Mouse (Mus musculus): ENCODE data around the gene Kcns1. TPM values are rescaled to one million over a fixed set of nuclear protein-coding genes. Genes with fewer than 3 reads are reported as not detected.
A peak's percentile ranks its signal among the peaks of the same experiment; 100 is the strongest.

Gene Kcns1
- total RNA-seq, 2 experiments from 2014 or later = 0.08 TPM; not detected in 1

DNA sequence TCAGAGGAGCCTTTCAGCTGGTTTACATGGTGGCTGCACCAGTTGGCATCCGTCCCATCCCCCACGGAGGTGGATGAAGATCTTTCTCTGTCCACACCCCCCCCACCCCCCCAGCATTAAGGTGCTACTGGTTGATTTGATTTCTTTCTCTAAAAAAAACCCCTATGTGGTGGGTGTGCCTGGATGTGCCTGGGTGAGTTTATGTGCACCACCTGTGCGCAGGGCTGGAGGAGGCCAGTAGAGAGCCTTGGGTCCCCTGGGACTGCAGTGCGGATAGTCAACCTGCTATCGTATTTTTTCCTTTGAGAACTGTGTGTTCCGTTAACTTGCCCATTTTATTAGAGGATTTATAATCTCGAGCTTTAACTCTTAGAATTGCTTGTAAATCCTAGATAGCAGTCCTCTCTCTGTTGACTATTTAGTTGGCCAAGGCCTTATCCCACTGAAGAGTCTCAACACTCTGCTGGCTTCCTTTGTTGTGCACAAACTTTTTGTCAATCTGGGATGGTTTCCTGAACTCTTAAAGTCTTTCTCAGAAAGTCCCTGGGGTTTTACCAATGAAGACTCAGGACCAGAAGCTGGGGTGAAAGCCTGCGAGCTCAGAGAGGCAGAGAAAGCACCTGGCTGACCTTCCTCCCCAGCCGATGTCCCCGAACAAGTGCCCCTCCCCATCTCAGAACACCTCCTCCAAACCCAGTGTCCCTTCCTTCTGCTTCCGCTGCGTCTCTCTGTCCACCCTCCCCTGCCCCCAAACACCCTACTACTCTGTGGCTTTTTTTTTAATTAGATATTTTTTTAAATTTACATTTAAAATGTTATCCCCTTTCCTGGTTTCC is 42.1 kb downstream of the Kcns1 start:
- ATAC-seq (replicated peaks; ENCODE audit: poor library complexity) = no peak

DNA sequence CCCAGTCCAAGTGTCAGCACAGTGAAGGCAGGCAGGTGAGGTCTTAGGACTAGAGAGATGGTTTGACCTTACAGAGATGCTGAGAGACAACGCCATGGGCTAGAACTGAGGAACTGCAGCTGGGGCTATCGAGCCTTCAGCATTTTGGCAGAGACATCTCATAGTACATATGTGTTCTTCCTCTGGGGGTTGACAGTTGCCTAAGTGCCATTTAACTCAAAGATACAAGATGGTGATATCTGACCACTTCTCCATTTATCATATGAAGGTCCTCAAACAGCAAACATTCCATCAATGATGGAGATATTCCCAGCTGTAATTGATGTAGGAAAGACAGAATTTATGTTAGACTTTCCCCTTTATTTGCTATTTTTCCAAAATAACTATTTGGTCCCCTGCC is 43.6 kb downstream of the Kcns1 start:
- no peak for ATAC-seq (replicated peaks; ENCODE audit: poor library complexity)

DNA sequence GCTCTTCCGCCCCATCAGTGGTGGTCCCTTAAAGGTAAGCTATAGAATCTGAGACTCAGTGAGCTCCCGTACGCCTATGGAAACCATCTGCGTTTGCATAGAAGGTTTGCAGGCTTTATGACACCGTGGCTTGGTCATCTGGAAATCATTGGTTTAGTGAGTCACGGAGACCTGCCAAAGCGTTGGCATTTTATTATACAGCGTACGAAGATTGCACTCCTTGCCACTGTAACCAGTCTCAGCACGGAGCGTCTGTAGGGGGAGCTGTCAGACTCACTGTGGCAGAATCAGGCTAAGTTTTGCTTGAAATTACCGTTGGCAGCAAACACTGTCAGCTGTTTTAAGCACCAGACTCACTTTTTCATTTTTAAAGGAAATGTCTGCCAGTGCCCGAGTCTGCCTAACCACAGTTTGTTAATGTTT is 44.4 kb downstream of the Kcns1 start:
- ATAC-seq (replicated peaks; ENCODE audit: poor library complexity) = peak; percentile 55; the same call in 1 of the 2 replicates

- ATAC-seq (replicated peaks; ENCODE audit: poor library complexity) = no peak
These were observed 47.6 kb downstream of the Kcns1 start for GRCm38 (mm10) chr2:164123169-164123766.

DNA sequence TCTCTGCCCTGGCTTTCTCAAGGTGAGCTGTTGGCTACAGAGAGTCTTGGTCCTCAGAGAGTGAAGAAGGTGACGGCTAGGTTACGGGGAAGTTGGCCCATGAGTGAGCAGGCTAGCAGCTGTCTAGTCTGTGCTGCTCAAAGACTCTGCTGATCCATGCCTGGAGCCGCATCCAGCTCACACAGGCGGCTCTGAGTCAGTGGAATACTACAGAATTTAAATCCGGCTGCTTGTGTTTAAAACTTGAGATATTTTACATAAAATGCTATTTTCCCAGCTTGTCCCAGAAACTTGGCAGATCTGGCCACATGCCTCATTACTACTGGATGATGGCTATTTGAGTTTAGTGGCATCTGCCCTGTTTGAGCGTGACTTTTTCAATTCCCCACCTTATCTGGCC is 51.4 kb downstream of the Kcns1 start:
- ATAC-seq (replicated peaks; ENCODE audit: poor library complexity) = no peak

DNA sequence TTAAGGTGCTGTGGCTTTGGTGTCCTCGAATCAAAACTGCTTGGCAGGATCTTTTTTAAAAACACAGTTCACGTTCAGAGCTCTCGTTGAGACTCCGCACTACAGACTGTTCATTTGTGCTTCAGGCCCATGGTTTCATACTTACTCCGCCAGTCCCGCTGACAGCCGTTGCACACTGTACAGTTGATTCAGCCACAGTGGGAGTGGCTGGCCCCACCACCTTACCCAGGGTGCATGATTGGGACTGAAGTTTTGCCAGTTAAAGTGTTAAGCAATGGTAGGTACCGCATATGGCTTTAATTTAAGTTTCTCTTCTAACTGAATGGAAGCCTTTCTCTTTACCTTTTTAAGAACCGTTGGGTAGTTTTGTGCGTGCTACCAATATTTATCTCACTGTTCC is 55.4 kb downstream of the Kcns1 start:
- ATAC-seq (replicated peaks; ENCODE audit: poor library complexity) = 0 out of 2 replicates have a peak, but pooled peaks have one; percentile 14

DNA sequence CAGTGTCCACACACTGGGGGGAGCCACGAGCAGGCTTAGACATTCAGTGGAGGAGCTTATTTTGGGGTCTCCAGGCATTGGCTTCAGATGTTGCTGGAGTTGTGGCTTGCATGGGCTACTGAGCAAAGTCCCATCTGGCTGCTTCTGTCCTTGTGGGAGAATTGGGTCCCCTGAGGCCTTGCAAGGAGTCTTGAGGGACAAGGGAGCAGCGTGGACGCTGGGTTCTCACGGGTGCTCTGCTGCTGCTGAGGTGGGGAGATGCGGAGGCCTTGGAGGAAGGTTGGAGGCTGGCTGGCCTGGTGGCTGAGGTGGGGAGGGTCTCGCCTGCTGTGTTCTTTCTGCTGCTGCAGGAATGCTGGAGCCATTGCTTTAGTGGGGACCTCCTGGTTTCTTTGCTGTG is 56.9 kb downstream of the Kcns1 start:
- no peak for ATAC-seq (replicated peaks; ENCODE audit: poor library complexity)

Other genes with a start within 250 kb of the Kcns1 start
- gene Ywhab, start 176.2 kb downstream of the Kcns1 start, total RNA-seq (2015) = 140 and 141 TPM in 2 replicates
- gene Ywhab, start 176.2 kb downstream of the Kcns1 start, total RNA-seq (2017) = 54.8 and 57.9 TPM in 2 replicates
- gene Pabpc1l, start 145.7 kb downstream of the Kcns1 start, total RNA-seq (2015) = 1.0 and 2.2 TPM in 2 replicates
- 0.61 and 0.83 TPM in 2 replicates for gene Pabpc1l, start 145.7 kb downstream of the Kcns1 start, total RNA-seq (2017)
- gene Stk4, start 100.8 kb downstream of the Kcns1 start, total RNA-seq (2015) = 152 and 189 TPM in 2 replicates
- gene Stk4, start 100.8 kb downstream of the Kcns1 start, total RNA-seq (2017) = 115 and 156 TPM in 2 replicates
- gene Tomm34, start 99.9 kb downstream of the Kcns1 start, total RNA-seq (2015) = 48.0 and 55.0 TPM in 2 replicates
- 44.5 and 44.8 TPM in 2 replicates for gene Tomm34, start 99.9 kb downstream of the Kcns1 start, total RNA-seq (2017)
- gene Wfdc5, start 11.6 kb upstream of the Kcns1 start, total RNA-seq (2015) = not detected in 2 replicates
- gene Wfdc5, start 11.6 kb upstream of the Kcns1 start, total RNA-seq (2017) = not detected in 2 replicates
- gene Wfdc12, start 19.5 kb upstream of the Kcns1 start, total RNA-seq (2015) = not detected in 2 replicates
- gene Wfdc12, start 19.5 kb upstream of the Kcns1 start, total RNA-seq (2017) = not detected in 2 replicates
- gene Wfdc15a, start 29.0 kb upstream of the Kcns1 start, total RNA-seq (2015) = not detected in 2 replicates
- gene Wfdc15a, start 29.0 kb upstream of the Kcns1 start, total RNA-seq (2017) = not detected in 2 replicates
- not detected in 2 replicates for gene Wfdc15b, start 50.5 kb upstream of the Kcns1 start, total RNA-seq (2015)
- not detected in 2 replicates for gene Wfdc15b, start 50.5 kb upstream of the Kcns1 start, total RNA-seq (2017)
- gene Svs2, start 67.4 kb upstream of the Kcns1 start, total RNA-seq (2015) = not detected in 2 replicates
- not detected in 2 replicates for gene Svs2, start 67.4 kb upstream of the Kcns1 start, total RNA-seq (2017)
- gene Svs3b, start 85.5 kb upstream of the Kcns1 start, total RNA-seq (2015) = not detected in 2 replicates
- not detected in 2 replicates for gene Svs3b, start 85.5 kb upstream of the Kcns1 start, total RNA-seq (2017)
- gene Svs4, start 107.3 kb upstream of the Kcns1 start, total RNA-seq (2015) = not detected in 2 replicates
- not detected in 2 replicates for gene Svs4, start 107.3 kb upstream of the Kcns1 start, total RNA-seq (2017)
- not detected in 2 replicates for gene Svs3a, start 118.2 kb upstream of the Kcns1 start, total RNA-seq (2015)
- not detected in 2 replicates for gene Svs3a, start 118.2 kb upstream of the Kcns1 start, total RNA-seq (2017)
- gene Svs6, start 145.6 kb upstream of the Kcns1 start, total RNA-seq (2015) = not detected in 2 replicates
- gene Svs6, start 145.6 kb upstream of the Kcns1 start, total RNA-seq (2017) = not detected in 2 replicates
- not detected in 2 replicates for gene Svs5, start 161.6 kb upstream of the Kcns1 start, total RNA-seq (2015)
- gene Svs5, start 161.6 kb upstream of the Kcns1 start, total RNA-seq (2017) = not detected in 2 replicates
- 244 and 316 TPM in 2 replicates for gene Slpi, start 218.0 kb upstream of the Kcns1 start, total RNA-seq (2015)
- 39.7 and 71.6 TPM in 2 replicates for gene Slpi, start 218.0 kb upstream of the Kcns1 start, total RNA-seq (2017)
- not detected in 2 replicates for gene Rbpjl, start 232.0 kb upstream of the Kcns1 start, total RNA-seq (2015)
- gene Rbpjl, start 232.0 kb upstream of the Kcns1 start, total RNA-seq (2017) = not detected in 2 replicates
- gene Matn4, start 234.0 kb upstream of the Kcns1 start, total RNA-seq (2015) = not detected in 2 replicates
- gene Matn4, start 234.0 kb upstream of the Kcns1 start, total RNA-seq (2017) = not detected in 2 replicates

Data from megakaryocyte progenitor cell, adult 5-6 weeks (primary cell).